Mouse (Mus musculus) gastrocnemius, adult 2 months (tissue): ENCODE results near the gene Uqcr11. TPM values are rescaled to one million over a fixed set of nuclear protein-coding genes. Genes with fewer than 3 reads are reported as not detected.

Experiments used
- DNase-seq: peaks from one replicate; pipeline ENCODE4 v3.0.0; 2022
- H3K27ac ChIP-seq: fragments of 200-600 bp; 2 replicates; pipeline ENCODE4 v1.8.1; 2022; ENCODE audit warnings: mild to moderate bottlenecking
- H3K4me3 ChIP-seq: fragments of 200-600 bp; 2 replicates; pipeline ENCODE4 v1.8.1; 2022; ENCODE audit warnings: mild to moderate bottlenecking, moderate library complexity
- CTCF ChIP-seq: fragments of 200-600 bp; IDR thresholded peaks from 2 replicates; pipeline ENCODE4 v1.8.1; 2022; ENCODE audit warnings: antibody characterized with exemption, mild to moderate bottlenecking, moderate library complexity
- intact Hi-C: fragments of 180-260 bp; cut with DNase I; formaldehyde crosslinking; loops from one replicate; pipeline ENCODE4 v1.15.1; 2025
- total RNA-seq, 2 experiments: library from RNA; stranded (reverse); gene quantifications; 2 replicates each; pipeline ENCODE4 v1.2.3; 2021

The Uqcr11 gene
- total RNA-seq, 2 experiments from 2014 or later, result 776 to 1,068 TPM

GRCm38 (mm10) chr10:80423562-80423961 is 16.9 kb upstream of the Uqcr11 start:
- intact Hi-C loops, result no loop called here
- no peak overlapping the region for H3K4me3 ChIP-seq
- H3K27ac ChIP-seq, result no peak overlapping the region
- TF ChIP-seq CTCF, result no peak
- no peak for DNase-seq

GRCm38 (mm10) chr10:80421651-80422472 is 15.2 kb upstream of the Uqcr11 start:
- intact Hi-C loops, result no loop called here

GRCm38 (mm10) chr10:80421208-80421607 is 14.6 kb upstream of the Uqcr11 start:
- DNase-seq, result no peak
- intact Hi-C loops, result no loop called here
- Histone ChIP-seq H3K4me3 (no peak overlapping the region), H3K27ac (peak overlapping the region; percentile 63)
- TF ChIP-seq CTCF, result no peak

More at GRCm38 (mm10) chr10:80421651-80422472, 15.2 kb upstream of the Uqcr11 start:
- Histone ChIP-seq H3K4me3 (no peak overlapping the region), H3K27ac (peak overlapping the region; percentile 63)
- no peak for DNase-seq
- TF ChIP-seq CTCF, result no peak

- peak; percentile 55 for DNase-seq
- H3K27ac ChIP-seq, result peak overlapping the region; percentile 63
- TF ChIP-seq CTCF, result no peak
- intact Hi-C loops, result no loop called here
- no peak overlapping the region for H3K4me3 ChIP-seq
Measured at GRCm38 (mm10) chr10:80420729-80421128, 14.1 kb upstream of the Uqcr11 start.

GRCm38 (mm10) chr10:80419419-80419818 is 12.8 kb upstream of the Uqcr11 start:
- intact Hi-C loops, result no loop called here
- DNase-seq, result no peak
- no peak for TF ChIP-seq CTCF
- Histone ChIP-seq H3K27ac (no peak overlapping the region; the same call in 1 of the 2 replicates), H3K4me3 (no peak overlapping the region)

- DNase-seq, result no peak
- intact Hi-C loops, result no loop called here
- Histone ChIP-seq H3K27ac (no peak overlapping the region), H3K4me3 (no peak overlapping the region)
- no peak for TF ChIP-seq CTCF
Measured at GRCm38 (mm10) chr10:80418311-80418710, 11.7 kb upstream of the Uqcr11 start.

- no peak for DNase-seq
- Histone ChIP-seq H3K4me3 (no peak overlapping the region), H3K27ac (no peak overlapping the region)
- TF ChIP-seq CTCF, result no peak
- intact Hi-C loops, result no loop called here
Measured at GRCm38 (mm10) chr10:80417841-80418240, 11.2 kb upstream of the Uqcr11 start.

- no peak for TF ChIP-seq CTCF
- intact Hi-C loops, result no loop called here
- H3K4me3 ChIP-seq, result no peak overlapping the region
Measured at GRCm38 (mm10) chr10:80417371-80417770, 10.7 kb upstream of the Uqcr11 start.

GRCm38 (mm10) chr10:80415566-80415965 is 8.9 kb upstream of the Uqcr11 start:
- no peak for TF ChIP-seq CTCF
- no peak overlapping the region for H3K27ac ChIP-seq
- no peak overlapping the region for H3K4me3 ChIP-seq
- intact Hi-C loops, result no loop called here
- DNase-seq, result no peak

More at GRCm38 (mm10) chr10:80417371-80417770, 10.7 kb upstream of the Uqcr11 start:
- H3K27ac ChIP-seq, result no peak overlapping the region
- no peak for DNase-seq

GRCm38 (mm10) chr10:80412656-80413541 is 6.3 kb upstream of the Uqcr11 start:
- no peak for TF ChIP-seq CTCF
- H3K4me3 ChIP-seq, result no peak overlapping the region
- intact Hi-C loops, result no loop called here
- no peak overlapping the region for H3K27ac ChIP-seq
- DNase-seq, result peak; percentile 68

GRCm38 (mm10) chr10:80407924-80408323 is 1.3 kb upstream of the Uqcr11 start:
- no peak overlapping the region for H3K4me3 ChIP-seq
- intact Hi-C loops, result loop anchor here (2.0 to 10.0 kb wide), 2 partner anchors 25 to 297 kb away; partner anchors contain the start of genes Izumo4, Mob3a and Tcf3
- H3K27ac ChIP-seq, result peak overlapping the region; percentile 95; the same call in 1 of the 2 replicates
- no peak for TF ChIP-seq CTCF
- no peak for DNase-seq

GRCm38 (mm10) chr10:80405481-80406173 is 1.0 kb downstream of the Uqcr11 start:
- DNase-seq, result no peak
- no peak for TF ChIP-seq CTCF
- peak overlapping the region; percentile 94 for H3K4me3 ChIP-seq
- H3K27ac ChIP-seq, result peak overlapping the region; percentile 95
- intact Hi-C loops, result loop anchor here (2.0 to 10.0 kb wide), 2 partner anchors 27 to 299 kb away; partner anchors contain the start of genes Izumo4, Mob3a and Tcf3
